Mouse (Mus musculus) testis, adult 2 months (tissue): ENCODE measurements around the gene Gm20422.

Source experiments
- CTCF ChIP-seq: fragments of 200-500 bp; IDR thresholded peaks from 2 replicates; pipeline ENCODE4 v1.5.1; 2012; ENCODE audit warnings: low read depth, mild to moderate bottlenecking, inconsistent platforms, low read length, moderate library complexity; ENCODE audit not compliant: control insufficient read depth, insufficient read depth, insufficient replicate concordance
- POLR2A ChIP-seq: fragments of 200-500 bp; IDR thresholded peaks from 2 replicates; pipeline ENCODE4 v1.6.1; 2012; ENCODE audit warnings: low read depth, mild to moderate bottlenecking, inconsistent platforms, low read length, moderate library complexity; ENCODE audit not compliant: control insufficient read depth

DNA sequence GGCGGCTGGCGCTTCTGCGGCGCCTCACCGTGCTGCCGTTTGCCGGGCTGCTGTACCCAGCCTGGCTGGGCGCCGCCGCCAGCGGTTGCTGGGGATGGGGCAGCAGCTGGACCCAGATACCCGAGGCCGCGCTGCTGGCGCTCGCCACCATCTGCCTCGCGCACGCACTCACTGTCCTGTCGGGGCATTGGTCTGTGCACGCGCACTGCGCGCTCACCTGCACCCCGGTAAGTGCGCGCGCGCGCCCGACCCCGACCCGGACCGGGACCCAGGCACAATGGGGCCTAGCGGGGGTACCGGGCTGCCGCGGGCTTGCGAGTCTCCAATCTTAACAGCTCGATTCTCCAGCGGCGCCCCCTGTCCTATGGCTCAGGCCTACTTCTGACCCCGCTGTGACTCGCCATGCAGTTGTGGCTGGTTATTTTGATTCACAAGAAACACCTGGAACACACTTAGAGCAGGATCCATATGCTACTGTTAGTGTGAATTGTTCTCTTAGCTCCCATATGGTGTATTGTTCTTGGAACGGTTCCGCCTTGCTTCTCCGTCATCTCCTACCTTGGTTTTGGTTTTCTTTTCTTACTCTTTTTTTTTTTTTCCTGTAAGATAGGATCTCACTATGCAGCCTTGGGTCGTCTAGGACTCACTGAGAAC is 16.9 kb upstream of the Gm20422 start:
- TF ChIP-seq CTCF (no peak), POLR2A (no peak; the same call in 1 of the 2 replicates)
